Mouse (Mus musculus) cortical plate, adult 2 months (tissue): Measurements from ENCODE around the gene Pced1b. TPM values are rescaled to one million over a fixed set of nuclear protein-coding genes. Genes with fewer than 3 reads are reported as not detected.

ENCODE experiments used
- H3K27ac ChIP-seq: fragments of 200-500 bp; 2 replicates; pipeline ENCODE4 v1.5.1; 2012; ENCODE audit warnings: low read length, control low read depth, inconsistent platforms; ENCODE audit not compliant: insufficient read depth
- H3K4me1 ChIP-seq: fragments of 200-500 bp; 2 replicates; pipeline ENCODE4 v1.6.1; 2011; ENCODE audit warnings: low read length; ENCODE audit not compliant: control insufficient read depth, insufficient read depth
- H3K4me3 ChIP-seq: fragments of 200-500 bp; 2 replicates; pipeline ENCODE4 v1.5.1; 2011; ENCODE audit warnings: mild to moderate bottlenecking, low read length, control low read depth; ENCODE audit not compliant: insufficient read depth
- CTCF ChIP-seq: fragments of 200-500 bp; IDR thresholded peaks from 2 replicates; pipeline ENCODE4 v1.5.1; 2011; ENCODE audit warnings: mild to moderate bottlenecking, control low read depth, low read length; ENCODE audit not compliant: insufficient read depth; ENCODE audit errors: extremely low read depth
- POLR2A ChIP-seq: fragments of 200-500 bp; IDR thresholded peaks from 2 replicates; pipeline ENCODE4 v1.6.1; 2011; ENCODE audit warnings: mild to moderate bottlenecking, low read length, control low read depth; ENCODE audit not compliant: insufficient read depth; ENCODE audit errors: extremely low read depth
- polyA plus RNA-seq: library from polyadenylated mRNA; depleted of rRNA; stranded (reverse); fragments of >200 nt; gene quantifications from 2 replicates; pipeline ENCODE4 v1.2.3, GENCODE M21; 2012

Gene Pced1b
- polyA plus RNA-seq, 1 experiment: 9.9 TPM

- no peak overlapping the region for H3K4me3 ChIP-seq
- no peaks in the 10 kb centered on the region for H3K4me1 ChIP-seq
- TF ChIP-seq CTCF: no peak
- H3K27ac ChIP-seq: no peak overlapping the region
Observed at GRCm38 (mm10) chr15:97282572-97282881, 35.6 kb downstream of the Pced1b start.

DNA sequence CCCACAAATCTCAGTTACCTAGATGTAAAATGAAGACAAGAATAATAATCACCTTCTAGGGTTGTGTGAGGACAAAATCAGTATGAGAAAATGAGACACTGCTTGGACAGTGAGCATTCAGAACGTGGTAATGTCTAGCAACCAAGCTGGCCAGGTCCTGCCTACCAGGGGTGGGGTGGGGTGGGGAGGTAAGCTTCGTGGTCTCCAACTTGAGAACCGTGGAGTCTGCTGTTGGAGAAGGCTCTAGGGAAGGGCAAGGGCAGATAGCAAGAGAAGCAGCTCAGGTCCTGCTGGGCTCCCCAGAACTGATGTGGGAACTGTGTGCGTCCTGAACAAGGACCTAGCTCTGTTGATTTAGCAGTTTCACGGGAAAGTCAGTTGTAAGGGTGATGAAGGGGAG is 37.3 kb downstream of the Pced1b start:
- H3K4me1 ChIP-seq: no peaks in the 10 kb centered on the region
- H3K27ac ChIP-seq: no peak overlapping the region
- TF ChIP-seq POLR2A: no peak
- no peak overlapping the region for H3K4me3 ChIP-seq

DNA sequence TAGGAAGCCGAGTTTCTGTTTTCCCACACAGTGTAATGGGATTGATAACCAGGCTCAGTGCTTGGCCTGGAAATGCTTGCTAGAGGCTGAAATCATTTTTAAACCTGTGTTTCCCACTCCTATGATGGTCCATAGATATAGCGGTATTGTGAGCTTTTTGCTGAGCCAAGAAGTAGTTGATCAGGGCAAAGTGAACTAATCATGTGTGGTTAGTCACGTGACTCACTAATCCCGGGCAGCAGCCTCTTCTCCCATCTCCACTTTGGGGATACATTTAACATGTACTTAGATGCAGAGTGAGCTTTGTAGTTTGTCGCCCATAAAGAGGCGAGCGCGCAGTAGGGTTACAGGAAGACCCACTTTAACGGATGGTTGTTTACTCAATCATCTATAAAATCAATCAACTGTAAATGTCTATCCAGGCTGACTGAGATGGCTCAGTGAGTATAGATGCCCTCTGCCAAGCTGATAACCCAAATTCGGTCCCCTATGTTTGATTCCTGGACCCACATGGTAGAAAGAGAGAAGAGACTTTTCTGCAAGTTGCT is 38.8 kb downstream of the Pced1b start:
- TF ChIP-seq CTCF: no peak
- TF ChIP-seq POLR2A: no peak
- no peak overlapping the region for H3K4me3 ChIP-seq

GRCm38 (mm10) chr15:97286731-97287130 is 39.8 kb downstream of the Pced1b start:
- Histone ChIP-seq H3K4me3 (no peak overlapping the region), H3K4me1 (no peaks in the 10 kb centered on the region), H3K27ac (no peak overlapping the region)
- TF ChIP-seq POLR2A: no peak
- no peak for TF ChIP-seq CTCF

More for the DNA sequence above, 38.8 kb downstream of the Pced1b start:
- no peak overlapping the region for H3K27ac ChIP-seq
- H3K4me1 ChIP-seq: no peaks in the 10 kb centered on the region

GRCm38 (mm10) chr15:97287436-97288143 is 40.7 kb downstream of the Pced1b start:
- H3K4me3 ChIP-seq: no peak overlapping the region
- TF ChIP-seq POLR2A (no peak), CTCF (no peak)
- H3K4me1 ChIP-seq: no peaks in the 10 kb centered on the region
- no peak overlapping the region for H3K27ac ChIP-seq

DNA sequence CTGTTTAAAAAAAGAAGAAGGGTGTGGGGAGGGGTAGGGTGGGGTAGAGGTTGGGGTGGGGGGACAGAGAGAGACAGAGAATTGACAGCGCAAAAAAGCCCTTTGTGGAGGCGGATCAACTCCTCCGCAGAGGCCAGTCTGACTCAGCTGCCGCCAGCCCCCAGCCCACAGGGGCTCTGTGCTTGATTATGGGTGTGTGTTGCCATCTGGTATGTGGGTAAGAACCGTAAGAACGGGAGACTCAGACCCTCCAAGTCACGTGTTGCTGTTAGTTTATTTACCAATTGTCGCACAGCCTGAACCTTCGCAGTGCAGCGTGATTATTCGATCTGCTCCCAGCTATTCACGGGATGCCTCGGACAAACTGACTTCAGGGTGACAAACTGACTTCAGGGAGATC is 41.8 kb downstream of the Pced1b start:
- no peak for TF ChIP-seq CTCF
- TF ChIP-seq POLR2A: no peak
- Histone ChIP-seq H3K4me1 (no peaks in the 10 kb centered on the region), H3K27ac (no peak overlapping the region), H3K4me3 (no peak overlapping the region)

DNA sequence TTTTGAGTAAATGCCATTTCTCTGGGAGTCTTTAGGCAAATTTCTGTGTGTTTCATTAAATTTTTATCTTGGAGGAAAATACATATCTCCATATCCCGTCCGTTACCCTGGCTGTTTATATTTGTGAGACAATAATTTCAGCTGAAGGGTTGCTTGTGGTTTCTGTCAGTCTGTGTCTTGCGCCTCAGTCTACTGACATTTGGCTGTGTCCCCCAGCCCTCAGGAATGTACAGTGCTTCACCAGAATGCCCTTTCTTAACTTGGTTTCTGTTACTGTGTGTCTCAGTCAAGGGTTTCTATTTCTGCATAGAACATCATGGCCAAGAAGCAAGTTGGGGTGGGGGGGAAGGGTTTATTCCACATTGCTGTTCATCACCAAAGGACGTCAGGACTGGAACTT is 42.3 kb downstream of the Pced1b start:
- Histone ChIP-seq H3K4me3 (no peak overlapping the region), H3K27ac (no peak overlapping the region), H3K4me1 (no peaks in the 10 kb centered on the region)
- TF ChIP-seq CTCF (no peak), POLR2A (no peak)

DNA sequence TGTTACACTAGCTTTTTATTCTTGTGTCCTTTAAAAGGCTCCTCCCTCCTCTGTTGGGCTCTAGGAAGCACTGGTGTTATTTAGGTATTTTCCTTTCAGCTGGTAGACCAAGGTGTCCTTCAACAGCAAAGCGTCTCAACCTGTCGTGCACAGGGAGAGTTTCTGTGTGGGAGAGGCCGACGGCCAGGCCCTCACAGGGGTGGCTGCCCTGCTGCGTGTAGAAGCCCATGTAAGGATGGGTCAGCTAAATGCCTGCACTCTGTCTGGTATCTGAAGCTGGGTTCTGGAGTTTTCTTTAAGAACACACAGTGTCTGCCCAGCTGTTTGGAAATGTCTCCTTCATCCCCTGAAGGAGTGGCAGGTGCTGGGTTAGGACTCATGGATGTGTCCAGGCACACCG is 43.4 kb downstream of the Pced1b start:
- H3K27ac ChIP-seq: no peak overlapping the region
- TF ChIP-seq POLR2A (no peak), CTCF (no peak)
- no peaks in the 10 kb centered on the region for H3K4me1 ChIP-seq
- no peak overlapping the region for H3K4me3 ChIP-seq

DNA sequence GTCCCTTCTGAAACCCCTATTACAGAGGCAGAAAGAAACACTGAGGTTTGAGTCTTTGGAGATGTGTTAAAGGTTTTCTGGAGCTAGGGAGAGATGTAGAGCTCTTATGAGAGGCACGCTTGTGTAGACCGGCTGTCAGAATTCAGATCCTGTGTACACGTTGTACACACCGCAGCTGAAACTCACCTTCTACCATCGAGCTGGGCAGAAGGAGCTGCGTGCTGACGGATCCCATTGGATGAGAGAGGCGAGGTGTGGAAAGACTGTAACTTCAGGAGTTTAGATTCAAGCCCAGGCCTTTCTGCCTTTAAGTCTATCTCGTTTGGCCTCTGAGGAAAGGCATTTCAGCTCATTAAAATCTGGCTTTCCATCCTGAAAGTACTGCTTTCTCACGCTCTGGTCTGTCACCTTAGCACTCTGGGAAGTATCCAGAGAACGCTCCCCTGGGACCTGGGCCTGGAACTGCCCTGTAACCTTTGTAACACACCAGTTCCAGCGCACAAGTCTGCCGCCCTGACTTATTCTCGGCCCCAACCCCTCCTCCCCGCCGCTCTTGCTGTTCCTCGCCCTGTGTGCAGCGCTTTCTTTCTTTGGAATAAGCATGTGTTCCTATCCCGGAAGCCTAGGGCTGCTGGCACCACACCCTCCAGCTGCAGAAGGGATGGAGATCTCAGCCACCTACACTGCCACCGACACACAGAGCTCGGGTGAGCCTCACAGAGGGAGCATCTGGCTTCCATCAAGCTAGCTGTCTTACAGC is 44.6 kb downstream of the Pced1b start:
- Histone ChIP-seq H3K4me1 (no peaks in the 10 kb centered on the region), H3K27ac (0 out of 2 replicates have a peak overlapping the region, but pooled peaks have one; percentile 26), H3K4me3 (no peak overlapping the region)
- TF ChIP-seq CTCF (no peak), POLR2A (no peak)

GRCm38 (mm10) chr15:97307935-97308334 is 61.0 kb downstream of the Pced1b start:
- Histone ChIP-seq H3K27ac (no peak overlapping the region), H3K4me1 (no peaks in the 10 kb centered on the region), H3K4me3 (no peak overlapping the region)
- no peak for TF ChIP-seq POLR2A
- no peak for TF ChIP-seq CTCF
